Mouse (Mus musculus) C2C12 (cell line): Measurements from ENCODE around the gene Hivep1.

Experiments used
- CTCF ChIP-seq: IDR thresholded peaks from one replicate; pipeline ENCODE4 v1.5.1; 2011; ENCODE audit not compliant: control insufficient read depth, insufficient read depth, insufficient read length
- MAX ChIP-seq: IDR thresholded peaks from one replicate; pipeline ENCODE4 v1.6.1; 2011; ENCODE audit warnings: mild to moderate bottlenecking, control low read depth
- USF1 ChIP-seq: IDR thresholded peaks from one replicate; pipeline ENCODE4 v1.6.1; 2011; ENCODE audit warnings: low read depth, mild to moderate bottlenecking, control low read depth, moderate library complexity

DNA sequence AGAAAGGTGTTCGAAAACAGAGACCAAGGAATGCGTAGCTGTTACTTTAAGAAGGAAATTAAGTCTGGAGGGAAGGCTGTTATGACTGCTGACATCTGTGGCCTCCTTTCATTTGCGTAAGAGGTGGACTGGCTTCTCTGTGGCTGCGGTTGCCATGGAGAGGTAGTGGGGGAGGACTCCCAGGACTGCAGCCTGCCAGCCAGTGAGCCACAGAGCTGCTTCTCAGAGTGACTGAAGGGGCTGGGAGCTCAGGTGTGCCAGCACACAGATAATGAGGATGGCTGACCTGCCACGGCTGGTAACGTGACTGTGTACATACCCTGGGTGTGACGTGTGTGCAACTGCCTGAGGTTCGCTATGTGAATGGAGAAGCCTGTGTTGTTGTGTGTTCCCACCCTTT is 51.2 kb downstream of the Hivep1 start:
- no peak for TF ChIP-seq MAX
- no peak for TF ChIP-seq USF1
- TF ChIP-seq CTCF, result no peak
